Mouse (Mus musculus) midbrain, embryonic 11.5 days (tissue): ENCODE data around the gene Trpm3. TPM values are rescaled to one million over a fixed set of nuclear protein-coding genes. Genes with fewer than 3 reads are reported as not detected.
A peak's percentile ranks its signal among the peaks of the same experiment; 100 is the strongest.

Experiments
- ATAC-seq: fragments of 200-750 bp; cut with Nextera tagmentation; 2 replicates; pipeline ENCODE4 v1.8.0; 2017; ENCODE audit warnings: moderate TSS enrichment, moderate library complexity; ENCODE audit not compliant: low FRiP score
- DNase-seq: peaks from one replicate; pipeline ENCODE4 v3.0.0; 2015; ENCODE audit warnings: low spot score; ENCODE audit errors: missing footprints
- H3K27ac ChIP-seq: fragments of 300-500 bp; sonication (generic); 2 replicates; pipeline ENCODE4 v1.5.1; 2014; ENCODE audit warnings: low read depth, low read length
- H3K27me3 ChIP-seq: fragments of 300-500 bp; sonication (generic); 2 replicates; pipeline ENCODE4 v1.6.1; 2014; ENCODE audit warnings: mild to moderate bottlenecking, low read length, moderate library complexity, mixed read lengths; ENCODE audit not compliant: control insufficient read depth, insufficient read depth
- H3K36me3 ChIP-seq: fragments of 300-500 bp; sonication (generic); 2 replicates; pipeline ENCODE4 v1.6.1; 2014; ENCODE audit warnings: mild to moderate bottlenecking, low read length, moderate library complexity, mixed read lengths; ENCODE audit not compliant: control insufficient read depth, insufficient read depth
- H3K4me1 ChIP-seq: fragments of 300-500 bp; sonication (generic); 2 replicates; pipeline ENCODE4 v1.6.1; 2014; ENCODE audit warnings: low read length; ENCODE audit not compliant: control insufficient read depth, insufficient read depth
- H3K4me2 ChIP-seq: fragments of 300-500 bp; sonication (generic); 2 replicates; pipeline ENCODE4 v1.6.1; 2014; ENCODE audit warnings: mild to moderate bottlenecking, moderate library complexity
- H3K4me3 ChIP-seq: fragments of 300-500 bp; sonication (generic); 2 replicates; pipeline ENCODE4 v1.5.1; 2014; ENCODE audit warnings: low read depth, low read length
- H3K9ac ChIP-seq: fragments of 300-500 bp; sonication (generic); 2 replicates; pipeline ENCODE4 v1.6.1; 2014; ENCODE audit warnings: low read length
- H3K9me3 ChIP-seq: fragments of 300-500 bp; sonication (generic); 2 replicates; pipeline ENCODE4 v1.6.1; 2016; ENCODE audit warnings: low read length; ENCODE audit not compliant: control insufficient read depth
- WGBS: fragments of 180-500 bp; shearing (Covaris S2); extraction: QIAGEN DNeasy Blood & Tissue Kit; methylation state at CpG from one replicate; pipeline ENCODE4 v1.1.7; 2014; 5-methylcytosine and 5-hydroxymethylcytosine counted together
- polyA plus RNA-seq: library from polyadenylated mRNA; unstranded; fragments of >200 nt; fragmentation: Nextera tagmentation; extraction: Ambion mirVana; gene quantifications from 2 replicates; pipeline ENCODE4 v1.2.1, GENCODE M21; 2014

Trpm3 gene
- polyA plus RNA-seq, 1 experiment from 2014 or later, result 4.3 TPM

GRCm38 (mm10) chr19:22300906-22301305 lies 162.1 kb downstream of the Trpm3 start:
- Histone ChIP-seq H3K27me3 (no peaks in the 10 kb centered on the region), H3K4me2 (no peak overlapping the region), H3K36me3 (no peaks in the 10 kb centered on the region), H3K4me3 (no peak overlapping the region), H3K4me1 (peaks cover 3% of the 10 kb centered on the region; the same call in 1 of the 2 replicates), H3K9ac (no peak overlapping the region), H3K27ac (no peak overlapping the region), H3K9me3 (no peaks in the 10 kb centered on the region)
- 30% methylated on average over 2 of the region's 2 CpGs for WGBS
- no peak for ATAC-seq
- DNase-seq, result no peak

GRCm38 (mm10) chr19:22303021-22303951 lies 164.4 kb downstream of the Trpm3 start:
- Histone ChIP-seq H3K4me2 (peak overlapping the region; percentile 44; the same call in 1 of the 2 replicates), H3K27ac (no peak overlapping the region), H3K9ac (no peak overlapping the region; the same call in 1 of the 2 replicates), H3K36me3 (no peaks in the 10 kb centered on the region), H3K9me3 (no peaks in the 10 kb centered on the region), H3K4me3 (no peak overlapping the region), H3K4me1 (peaks cover 3% of the 10 kb centered on the region; the same call in 1 of the 2 replicates), H3K27me3 (no peaks in the 10 kb centered on the region)
- ATAC-seq (peak; percentile 45; the same call in 1 of the 2 replicates), DNase-seq (peak; percentile 90)
- WGBS, result 19% methylated on average over 17 of the region's 17 CpGs

- Histone ChIP-seq H3K27me3 (no peaks in the 10 kb centered on the region), H3K36me3 (no peaks in the 10 kb centered on the region), H3K4me3 (peak overlapping the region; percentile 14; the same call in 1 of the 2 replicates), H3K27ac (no peak overlapping the region), H3K4me1 (peaks cover 3% of the 10 kb centered on the region; the same call in 1 of the 2 replicates), H3K4me2 (peak overlapping the region; percentile 44), H3K9me3 (no peaks in the 10 kb centered on the region), H3K9ac (peak overlapping the region; percentile 43; the same call in 1 of the 2 replicates)
- peak; percentile 78 for ATAC-seq
- peak; percentile 99 for DNase-seq
- 3% methylated on average over 16 of the region's 18 CpGs for WGBS
Measured at GRCm38 (mm10) chr19:22303952-22304655, 165.3 kb downstream of the Trpm3 start.

GRCm38 (mm10) chr19:22308081-22308480 lies 169.2 kb downstream of the Trpm3 start:
- Histone ChIP-seq H3K4me2 (no peak overlapping the region), H3K27ac (no peak overlapping the region), H3K36me3 (no peaks in the 10 kb centered on the region), H3K4me3 (no peak overlapping the region), H3K4me1 (peaks cover 3% of the 10 kb centered on the region; the same call in 1 of the 2 replicates), H3K9ac (no peak overlapping the region), H3K27me3 (no peaks in the 10 kb centered on the region), H3K9me3 (no peaks in the 10 kb centered on the region)
- DNase-seq (no peak), ATAC-seq (no peak)
- 89% methylated on average over 2 of the region's 2 CpGs for WGBS

- Histone ChIP-seq H3K27ac (no peak overlapping the region), H3K4me3 (no peak overlapping the region), H3K36me3 (no peaks in the 10 kb centered on the region), H3K4me1 (no peaks in the 10 kb centered on the region), H3K27me3 (no peaks in the 10 kb centered on the region), H3K9ac (no peak overlapping the region), H3K9me3 (no peaks in the 10 kb centered on the region), H3K4me2 (no peak overlapping the region)
- ATAC-seq (no peak), DNase-seq (peak; percentile 56)
- WGBS, result 91% methylated on average over 4 of the region's 4 CpGs
Measured at GRCm38 (mm10) chr19:22317306-22317705, 178.5 kb downstream of the Trpm3 start.

GRCm38 (mm10) chr19:22326813-22327212 lies 188.0 kb downstream of the Trpm3 start:
- no peaks in the 10 kb centered on the region for H3K4me1 ChIP-seq
- H3K36me3 ChIP-seq, result no peaks in the 10 kb centered on the region
- no peak overlapping the region for H3K9ac ChIP-seq
- H3K27ac ChIP-seq, result no peak overlapping the region
- no peaks in the 10 kb centered on the region for H3K9me3 ChIP-seq
- WGBS, result 77% methylated on average over 2 of the region's 2 CpGs
- no peak for DNase-seq
- H3K4me2 ChIP-seq, result no peak overlapping the region
- no peak for ATAC-seq
- H3K4me3 ChIP-seq, result no peak overlapping the region
- no peaks in the 10 kb centered on the region for H3K27me3 ChIP-seq

- DNase-seq (peak; percentile 17), ATAC-seq (no peak)
- Histone ChIP-seq H3K9ac (no peak overlapping the region), H3K27ac (no peak overlapping the region), H3K9me3 (no peaks in the 10 kb centered on the region), H3K36me3 (no peaks in the 10 kb centered on the region), H3K4me1 (no peaks in the 10 kb centered on the region), H3K4me2 (no peak overlapping the region), H3K27me3 (no peaks in the 10 kb centered on the region), H3K4me3 (no peak overlapping the region)
- 60% methylated on average over 5 of the region's 5 CpGs for WGBS
Measured at GRCm38 (mm10) chr19:22327226-22327625, 188.4 kb downstream of the Trpm3 start.

GRCm38 (mm10) chr19:22336278-22336677 lies 197.4 kb downstream of the Trpm3 start:
- Histone ChIP-seq H3K4me2 (no peak overlapping the region), H3K9ac (no peak overlapping the region), H3K27me3 (no peaks in the 10 kb centered on the region), H3K4me3 (no peak overlapping the region), H3K9me3 (no peaks in the 10 kb centered on the region), H3K27ac (no peak overlapping the region), H3K36me3 (no peaks in the 10 kb centered on the region), H3K4me1 (no peaks in the 10 kb centered on the region)
- DNase-seq (no peak), ATAC-seq (0 out of 2 replicates have a peak, but pooled peaks have one; percentile 27)
- WGBS, result 84% methylated on average over 3 of the region's 3 CpGs

GRCm38 (mm10) chr19:22337468-22337867 lies 198.6 kb downstream of the Trpm3 start:
- no peak overlapping the region for H3K9ac ChIP-seq
- ATAC-seq, result peak; percentile 35; the same call in 1 of the 2 replicates

More at GRCm38 (mm10) chr19:22337468-22337867, 198.6 kb downstream of the Trpm3 start:
- Histone ChIP-seq H3K9me3 (no peaks in the 10 kb centered on the region), H3K4me3 (no peak overlapping the region), H3K4me1 (no peaks in the 10 kb centered on the region), H3K27me3 (no peaks in the 10 kb centered on the region), H3K36me3 (no peaks in the 10 kb centered on the region), H3K27ac (no peak overlapping the region), H3K4me2 (no peak overlapping the region)
- peak; percentile 91 for DNase-seq
- WGBS, result 20% methylated on average over 5 of the region's 5 CpGs
